Mouse (Mus musculus): ENCODE data around the gene Scnn1g. TPM values are rescaled to one million over a fixed set of nuclear protein-coding genes. Genes with fewer than 3 reads are reported as not detected.

Gene Scnn1g
- polyA plus RNA-seq (2012; rRNA removed) = 0.61 and 1.3 TPM in 2 replicates

GRCm38 (mm10) chr7:121734171-121734831, at the start of gene Scnn1g:
Scnn1g (plus strand) TSS chr7:121734479.
- Histone ChIP-seq H3K36me3 (ENCODE audit: control insufficient read depth, insufficient read depth, low read length) (no peaks in the 10 kb centered on the region), H3K27me3 (ENCODE audit: control insufficient read depth, insufficient read depth, low read length) (no peaks in the 10 kb centered on the region), H3K27ac (ENCODE audit: control insufficient read depth, insufficient read depth, low read length) (no peak within 1 kb of the TSS), H3K4me1 (replicated peaks; ENCODE audit: control insufficient read depth, insufficient read depth, low read length) (no peaks in the 10 kb centered on the region), H3K4me3 (ENCODE audit: control insufficient read depth, insufficient read depth, low read length) (no peak within 1 kb of the TSS)
- WGBS = 5% methylated on average over 38 of the region's 38 CpGs
- TF ChIP-seq POLR2A (IDR thresholded peaks at IDR 0.05; ENCODE audit: control insufficient read depth, extremely low read depth, insufficient read depth, low read length, poor library complexity) = no peak
- peak; percentile 67; the same call in 1 of the 2 replicates for TF ChIP-seq CTCF (IDR thresholded peaks at IDR 0.05; ENCODE audit: borderline replicate concordance, control insufficient read depth, extremely low read depth, insufficient read depth, low read length, poor library complexity)
- DNase-seq = peak; percentile 72

GRCm38 (mm10) chr7:121685140-121685984, 48.9 kb upstream of the Scnn1g start:
- DNase-seq = no peak
- TF ChIP-seq CTCF (IDR thresholded peaks at IDR 0.05; ENCODE audit: borderline replicate concordance, control insufficient read depth, extremely low read depth, insufficient read depth, low read length, poor library complexity) (no peak), POLR2A (IDR thresholded peaks at IDR 0.05; ENCODE audit: control insufficient read depth, extremely low read depth, insufficient read depth, low read length, poor library complexity) (no peak)
- 95% methylated on average over 5 of the region's 5 CpGs for WGBS

GRCm38 (mm10) chr7:121689338-121689737, 44.9 kb upstream of the Scnn1g start:
- Histone ChIP-seq H3K27ac (ENCODE audit: control insufficient read depth, insufficient read depth, low read length) (no peak overlapping the region), H3K4me3 (ENCODE audit: control insufficient read depth, insufficient read depth, low read length) (no peak overlapping the region), H3K4me1 (replicated peaks; ENCODE audit: control insufficient read depth, insufficient read depth, low read length) (no peaks in the 10 kb centered on the region; the same call in 1 of the 2 replicates), H3K36me3 (ENCODE audit: control insufficient read depth, insufficient read depth, low read length) (no peaks in the 10 kb centered on the region), H3K27me3 (ENCODE audit: control insufficient read depth, insufficient read depth, low read length) (no peaks in the 10 kb centered on the region)
- TF ChIP-seq POLR2A (IDR thresholded peaks at IDR 0.05; ENCODE audit: control insufficient read depth, extremely low read depth, insufficient read depth, low read length, poor library complexity) (no peak), CTCF (IDR thresholded peaks at IDR 0.05; ENCODE audit: borderline replicate concordance, control insufficient read depth, extremely low read depth, insufficient read depth, low read length, poor library complexity) (no peak)
- no peak for DNase-seq

More at GRCm38 (mm10) chr7:121685140-121685984, 48.9 kb upstream of the Scnn1g start:
- no peaks in the 10 kb centered on the region for H3K27me3 ChIP-seq (ENCODE audit: control insufficient read depth, insufficient read depth, low read length)
- H3K4me1 ChIP-seq (replicated peaks; ENCODE audit: control insufficient read depth, insufficient read depth, low read length) = no peaks in the 10 kb centered on the region; the same call in 1 of the 2 replicates
- no peaks in the 10 kb centered on the region for H3K36me3 ChIP-seq (ENCODE audit: control insufficient read depth, insufficient read depth, low read length)
- no peak overlapping the region for H3K4me3 ChIP-seq (ENCODE audit: control insufficient read depth, insufficient read depth, low read length)
- H3K27ac ChIP-seq (ENCODE audit: control insufficient read depth, insufficient read depth, low read length) = no peak overlapping the region

- no peak for DNase-seq
- no peak overlapping the region for H3K4me3 ChIP-seq (ENCODE audit: control insufficient read depth, insufficient read depth, low read length)
- H3K36me3 ChIP-seq (ENCODE audit: control insufficient read depth, insufficient read depth, low read length) = no peaks in the 10 kb centered on the region
- no peaks in the 10 kb centered on the region; the same call in 1 of the 2 replicates for H3K4me1 ChIP-seq (replicated peaks; ENCODE audit: control insufficient read depth, insufficient read depth, low read length)
- TF ChIP-seq CTCF (IDR thresholded peaks at IDR 0.05; ENCODE audit: borderline replicate concordance, control insufficient read depth, extremely low read depth, insufficient read depth, low read length, poor library complexity) (no peak), POLR2A (IDR thresholded peaks at IDR 0.05; ENCODE audit: control insufficient read depth, extremely low read depth, insufficient read depth, low read length, poor library complexity) (no peak)
- H3K27ac ChIP-seq (ENCODE audit: control insufficient read depth, insufficient read depth, low read length) = no peak overlapping the region
- WGBS = 87% methylated on average over 2 of the region's 2 CpGs
- no peaks in the 10 kb centered on the region for H3K27me3 ChIP-seq (ENCODE audit: control insufficient read depth, insufficient read depth, low read length)
Observed at GRCm38 (mm10) chr7:121691803-121692202, 42.5 kb upstream of the Scnn1g start.

- TF ChIP-seq CTCF (IDR thresholded peaks at IDR 0.05; ENCODE audit: borderline replicate concordance, control insufficient read depth, extremely low read depth, insufficient read depth, low read length, poor library complexity) (no peak), POLR2A (IDR thresholded peaks at IDR 0.05; ENCODE audit: control insufficient read depth, extremely low read depth, insufficient read depth, low read length, poor library complexity) (no peak)
- Histone ChIP-seq H3K27me3 (ENCODE audit: control insufficient read depth, insufficient read depth, low read length) (no peaks in the 10 kb centered on the region), H3K4me3 (ENCODE audit: control insufficient read depth, insufficient read depth, low read length) (no peak overlapping the region), H3K27ac (ENCODE audit: control insufficient read depth, insufficient read depth, low read length) (no peak overlapping the region), H3K4me1 (replicated peaks; ENCODE audit: control insufficient read depth, insufficient read depth, low read length) (no peaks in the 10 kb centered on the region), H3K36me3 (ENCODE audit: control insufficient read depth, insufficient read depth, low read length) (no peaks in the 10 kb centered on the region)
- DNase-seq = no peak
Observed at GRCm38 (mm10) chr7:121697170-121697569, 37.1 kb upstream of the Scnn1g start.

- H3K4me1 ChIP-seq (replicated peaks; ENCODE audit: control insufficient read depth, insufficient read depth, low read length) = no peaks in the 10 kb centered on the region
- no peak for DNase-seq
Observed at GRCm38 (mm10) chr7:121697574-121697973, 36.7 kb upstream of the Scnn1g start.

More at GRCm38 (mm10) chr7:121697574-121697973, 36.7 kb upstream of the Scnn1g start:
- Histone ChIP-seq H3K4me3 (ENCODE audit: control insufficient read depth, insufficient read depth, low read length) (no peak overlapping the region), H3K36me3 (ENCODE audit: control insufficient read depth, insufficient read depth, low read length) (no peaks in the 10 kb centered on the region), H3K27me3 (ENCODE audit: control insufficient read depth, insufficient read depth, low read length) (no peaks in the 10 kb centered on the region), H3K27ac (ENCODE audit: control insufficient read depth, insufficient read depth, low read length) (no peak overlapping the region)
- TF ChIP-seq POLR2A (IDR thresholded peaks at IDR 0.05; ENCODE audit: control insufficient read depth, extremely low read depth, insufficient read depth, low read length, poor library complexity) = no peak
- no peak for TF ChIP-seq CTCF (IDR thresholded peaks at IDR 0.05; ENCODE audit: borderline replicate concordance, control insufficient read depth, extremely low read depth, insufficient read depth, low read length, poor library complexity)
- WGBS = 87% methylated on average over 1 of the region's 1 CpGs

Data from thymus, adult 2 months (tissue).